Mouse (Mus musculus) neural tube, embryonic 14.5 days (tissue): ENCODE data around the gene Cmc4. TPM values are rescaled to one million over a fixed set of nuclear protein-coding genes. Genes with fewer than 3 reads are reported as not detected.

Experiments used
- ATAC-seq: fragments of 200-750 bp; cut with Nextera tagmentation; 2 replicates; pipeline ENCODE4 v1.8.0; 2017; ENCODE audit warnings: low read depth, mild to moderate bottlenecking, moderate TSS enrichment, moderate library complexity
- H3K27ac ChIP-seq: fragments of 300-500 bp; sonication (generic); 2 replicates; pipeline ENCODE4 v1.5.1; 2014; ENCODE audit warnings: low read depth, mild to moderate bottlenecking, control low read depth, low read length, moderate library complexity, mixed read lengths
- H3K27me3 ChIP-seq: fragments of 300-500 bp; sonication (generic); 2 replicates; pipeline ENCODE4 v1.6.1; 2014; ENCODE audit warnings: low read length; ENCODE audit not compliant: control insufficient read depth, insufficient read depth
- H3K36me3 ChIP-seq: fragments of 300-500 bp; sonication (generic); 2 replicates; pipeline ENCODE4 v1.6.1; 2014; ENCODE audit warnings: low read length, mixed read lengths; ENCODE audit not compliant: control insufficient read depth, insufficient read depth
- H3K4me1 ChIP-seq: fragments of 300-500 bp; sonication (generic); 2 replicates; pipeline ENCODE4 v1.6.1; 2014; ENCODE audit warnings: low read length; ENCODE audit not compliant: control insufficient read depth, insufficient read depth
- H3K4me2 ChIP-seq: fragments of 300-500 bp; sonication (generic); 2 replicates; pipeline ENCODE4 v1.6.1; 2014; ENCODE audit warnings: mild to moderate bottlenecking, low read depth, low read length, control low read depth
- H3K4me3 ChIP-seq: fragments of 300-500 bp; sonication (generic); 2 replicates; pipeline ENCODE4 v1.5.1; 2014; ENCODE audit warnings: low read depth, low read length, control low read depth, mixed read lengths
- H3K9ac ChIP-seq: fragments of 300-500 bp; sonication (generic); replicated peaks from 2 replicates; pipeline ENCODE4 v1.6.1; 2014; ENCODE audit warnings: low read depth, mild to moderate bottlenecking, control low read depth, low read length, mixed read lengths
- H3K9me3 ChIP-seq: fragments of 300-500 bp; sonication (generic); 2 replicates; pipeline ENCODE4 v1.6.1; 2016; ENCODE audit warnings: low read length; ENCODE audit not compliant: control insufficient read depth
- WGBS: fragments of 180-500 bp; shearing (Covaris S2); extraction: QIAGEN DNeasy Blood & Tissue Kit; methylation state at CpG from one replicate; pipeline ENCODE4 v1.1.7; 2014; 5-methylcytosine and 5-hydroxymethylcytosine counted together
- polyA plus RNA-seq: library from polyadenylated mRNA; unstranded; fragments of >200 nt; fragmentation: Nextera tagmentation; extraction: Ambion mirVana; gene quantifications from 2 replicates; pipeline ENCODE4 v1.2.1, GENCODE M21; 2014

Gene Cmc4
- polyA plus RNA-seq, 1 experiment from 2014 or later, result 28.1 TPM

DNA sequence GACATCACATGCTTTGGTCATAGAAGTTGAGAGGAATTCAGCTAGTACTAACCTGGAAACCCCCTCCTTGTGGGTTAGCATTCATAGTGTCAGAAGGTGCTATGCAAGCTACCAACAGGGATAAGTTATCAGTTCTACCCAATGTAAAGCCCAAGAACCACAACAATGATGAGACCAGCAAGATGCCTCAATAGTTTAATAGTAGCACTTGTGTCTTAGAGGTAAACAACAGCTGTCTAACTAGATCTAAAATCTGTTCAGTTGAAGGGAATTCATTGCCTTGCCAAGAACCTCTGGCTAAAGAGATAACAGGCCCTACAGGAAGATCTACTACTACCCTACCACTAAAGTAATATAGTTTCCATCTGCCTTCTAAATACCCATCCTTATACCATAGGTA is 39.6 kb downstream of the Cmc4 start:
- no peaks in the 10 kb centered on the region for H3K4me1 ChIP-seq
- no peak overlapping the region for H3K9ac ChIP-seq
- no peaks in the 10 kb centered on the region for H3K36me3 ChIP-seq
- H3K27me3 ChIP-seq, result no peaks in the 10 kb centered on the region
- H3K27ac ChIP-seq, result no peak overlapping the region
- no peak overlapping the region for H3K4me2 ChIP-seq
- no peak for ATAC-seq
- H3K9me3 ChIP-seq, result no peaks in the 10 kb centered on the region
- no peak overlapping the region for H3K4me3 ChIP-seq

DNA sequence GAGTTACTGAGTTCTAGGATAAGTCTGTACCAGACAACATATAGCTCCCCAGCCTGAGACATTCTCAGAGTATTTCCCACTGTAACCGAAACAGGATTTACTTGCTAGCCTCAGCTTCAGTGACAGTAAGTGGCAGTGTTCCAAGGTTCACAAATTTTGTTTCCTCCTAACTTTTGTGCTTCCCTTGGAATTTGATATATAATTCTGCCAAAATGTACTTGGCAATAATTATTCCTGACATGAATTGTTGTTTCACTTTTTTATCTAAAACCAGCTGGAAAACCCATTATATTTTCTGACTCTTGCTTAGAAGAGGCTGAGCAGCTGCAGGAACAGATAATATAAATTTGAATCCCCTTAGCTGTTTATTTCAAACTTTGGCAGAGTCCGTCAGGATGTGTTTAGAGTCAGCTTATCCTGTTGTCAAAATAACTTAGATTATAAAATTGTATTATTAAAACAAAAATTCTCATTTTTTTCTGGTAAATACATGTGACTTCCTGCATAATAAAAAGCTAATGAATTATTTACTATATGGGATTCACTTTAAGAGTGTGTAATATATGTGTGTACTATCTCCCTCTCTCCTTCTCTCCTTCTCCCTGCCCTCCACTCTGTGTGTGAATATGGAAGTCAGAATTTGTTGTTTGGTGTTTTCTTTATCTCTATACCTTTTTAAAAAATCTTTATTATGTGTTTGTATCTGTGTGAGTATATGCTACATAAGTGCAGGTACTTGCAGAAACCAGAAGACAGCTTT is 43.5 kb downstream of the Cmc4 start:
- no peak for ATAC-seq
- WGBS, result 81% methylated on average over 2 of the region's 2 CpGs
- Histone ChIP-seq H3K27me3 (no peaks in the 10 kb centered on the region), H3K4me3 (no peak overlapping the region), H3K4me1 (no peaks in the 10 kb centered on the region), H3K27ac (no peak overlapping the region), H3K4me2 (no peak overlapping the region), H3K36me3 (no peaks in the 10 kb centered on the region), H3K9ac (no peak overlapping the region), H3K9me3 (no peaks in the 10 kb centered on the region)

DNA sequence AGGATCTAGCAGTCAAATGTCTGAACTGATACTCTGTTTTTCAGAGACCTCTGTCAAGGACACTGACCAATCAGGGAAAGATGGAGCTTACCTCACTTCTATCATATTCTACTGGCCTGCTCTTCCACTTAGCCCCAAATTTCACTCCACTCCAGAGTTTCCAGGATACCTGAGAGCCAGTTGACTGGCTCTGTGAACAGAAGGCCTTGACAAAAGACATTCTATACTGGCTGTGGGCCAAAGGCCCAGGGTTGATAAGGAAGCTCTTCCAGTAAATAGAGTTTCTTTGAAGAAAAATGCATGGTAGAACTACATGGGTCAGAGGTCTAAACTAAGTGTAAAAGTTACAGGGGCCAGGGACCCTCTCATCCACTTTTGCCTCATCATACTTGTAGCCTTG is 46.2 kb downstream of the Cmc4 start:
- H3K4me1 ChIP-seq, result no peaks in the 10 kb centered on the region

More for the DNA sequence above, 46.2 kb downstream of the Cmc4 start:
- Histone ChIP-seq H3K9me3 (no peaks in the 10 kb centered on the region), H3K4me3 (no peak overlapping the region), H3K27ac (no peak overlapping the region), H3K9ac (no peak overlapping the region), H3K27me3 (no peaks in the 10 kb centered on the region), H3K4me2 (no peak overlapping the region), H3K36me3 (no peaks in the 10 kb centered on the region)
- ATAC-seq, result no peak

Other genes starting within 250 kb of the Cmc4 start
- gene Fundc2, start 34.2 kb downstream of the Cmc4 start, polyA plus RNA-seq, result 27.3 and 36.0 TPM in 2 replicates
- gene F8, start 34.0 kb downstream of the Cmc4 start, polyA plus RNA-seq, result 1.4 and 3.6 TPM in 2 replicates
- 7.2 and 10.3 TPM in 2 replicates for gene Mtcp1, start within 50 bp of the Cmc4 start, polyA plus RNA-seq
- gene Brcc3, start within 50 bp of the Cmc4 start, polyA plus RNA-seq, result 41.3 and 47.9 TPM in 2 replicates
- 377 and 380 TPM in 2 replicates for gene Vbp1, start 97.7 kb upstream of the Cmc4 start, polyA plus RNA-seq
- 24.2 and 24.6 TPM in 2 replicates for gene Rab39b, start 161.6 kb upstream of the Cmc4 start, polyA plus RNA-seq